Mouse (Mus musculus) lung, adult 2 months (tissue): ENCODE data around the gene Ddr1.

Experiments
- CTCF ChIP-seq: fragments of 200-500 bp; IDR thresholded peaks from 2 replicates; pipeline ENCODE4 v1.5.1; 2011; ENCODE audit warnings: mild to moderate bottlenecking, low read length, control low read depth; ENCODE audit not compliant: insufficient read depth
- POLR2A ChIP-seq: fragments of 200-500 bp; IDR thresholded peaks from 2 replicates; pipeline ENCODE4 v1.6.1; 2011; ENCODE audit warnings: low read depth, mild to moderate bottlenecking, control low read depth, low read length, borderline replicate concordance; ENCODE audit errors: extremely low read depth

DNA sequence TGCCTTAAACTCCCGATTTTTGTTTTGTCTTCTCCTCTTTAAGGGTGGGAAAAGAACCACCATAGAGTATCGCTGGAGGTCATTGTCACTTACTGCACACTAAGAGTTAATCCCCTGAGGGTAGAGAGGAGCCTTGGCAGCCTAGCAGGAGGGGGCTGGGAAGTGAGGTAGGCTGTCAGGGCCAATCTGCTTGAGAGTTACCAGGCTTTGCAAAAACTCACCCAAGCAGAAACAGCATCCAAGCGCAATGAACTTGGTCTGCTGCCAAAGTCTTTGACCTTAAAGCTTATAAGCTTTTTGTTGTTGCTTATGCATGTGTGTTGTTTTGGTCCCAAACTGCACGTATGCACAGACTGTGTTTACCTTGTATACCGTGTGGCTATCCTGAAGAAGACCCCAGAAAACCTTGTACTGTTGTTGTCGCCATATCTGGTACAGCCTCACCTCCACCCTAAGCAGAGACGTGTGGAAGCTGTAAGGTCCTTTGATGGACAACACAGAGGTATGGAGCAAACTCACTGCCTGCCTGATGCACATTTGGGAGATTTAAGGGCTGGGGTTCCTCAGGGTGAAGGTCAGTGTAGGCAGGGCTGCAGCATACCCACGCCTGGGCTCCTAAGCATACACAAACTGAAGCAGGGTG, 6.4 kb upstream of the Ddr1 start:
- no peak for TF ChIP-seq CTCF
- no peak for TF ChIP-seq POLR2A
